Mouse (Mus musculus): Measurements from ENCODE around the gene Rgs7. TPM values are rescaled to one million over a fixed set of nuclear protein-coding genes. Genes with fewer than 3 reads are reported as not detected.

Gene Rgs7
- total RNA-seq, 2 experiments from 2014 or later: 6.9 to 9.2 TPM

- DNase-seq (ENCODE audit: low spot score in 2 of 2): no peak
These were observed 307.6 kb downstream of the Rgs7 start for GRCm38 (mm10) chr1:175184736-175185135.

GRCm38 (mm10) chr1:175178733-175179132 lies 313.6 kb downstream of the Rgs7 start:
- DNase-seq (ENCODE audit: low spot score in 2 of 2): no peak

- DNase-seq (ENCODE audit: low spot score in 2 of 2): no peak
These were observed 317.2 kb downstream of the Rgs7 start for GRCm38 (mm10) chr1:175174918-175175675.

GRCm38 (mm10) chr1:175155469-175155868 lies 336.8 kb downstream of the Rgs7 start:
- DNase-seq (ENCODE audit: low spot score in 2 of 2): no peak

- DNase-seq (ENCODE audit: low spot score in 2 of 2): no peak
These were observed 349.2 kb downstream of the Rgs7 start for GRCm38 (mm10) chr1:175143051-175143450.

GRCm38 (mm10) chr1:175128525-175128924 lies 363.8 kb downstream of the Rgs7 start:
- DNase-seq (ENCODE audit: low spot score in 2 of 2): no peak

- DNase-seq (ENCODE audit: low spot score in 2 of 2): no peak
These were observed 367.9 kb downstream of the Rgs7 start for GRCm38 (mm10) chr1:175124416-175124815.

GRCm38 (mm10) chr1:175118904-175119555 lies 373.3 kb downstream of the Rgs7 start:
- no peak for DNase-seq (ENCODE audit: low spot score in 2 of 2)

GRCm38 (mm10) chr1:175108270-175108860 lies 383.9 kb downstream of the Rgs7 start:
- DNase-seq (ENCODE audit: low spot score in 2 of 2): no peak

GRCm38 (mm10) chr1:175106315-175106714 lies 386.0 kb downstream of the Rgs7 start:
- DNase-seq (ENCODE audit: low spot score in 2 of 2): no peak

GRCm38 (mm10) chr1:175105426-175105825 lies 386.9 kb downstream of the Rgs7 start:
- no peak for DNase-seq (ENCODE audit: low spot score in 2 of 2)

GRCm38 (mm10) chr1:175097014-175097413 lies 395.3 kb downstream of the Rgs7 start:
- DNase-seq (ENCODE audit: low spot score in 2 of 2): no peak

GRCm38 (mm10) chr1:175082104-175082503 lies 410.2 kb downstream of the Rgs7 start:
- no peak for DNase-seq (ENCODE audit: low spot score in 2 of 2)

GRCm38 (mm10) chr1:175079819-175080608 lies 412.3 kb downstream of the Rgs7 start:
- DNase-seq (ENCODE audit: low spot score in 2 of 2): no peak

GRCm38 (mm10) chr1:175073500-175074232 lies 418.6 kb downstream of the Rgs7 start:
- no peak for DNase-seq (ENCODE audit: low spot score in 2 of 2)

GRCm38 (mm10) chr1:175069758-175070290 lies 422.5 kb downstream of the Rgs7 start:
- DNase-seq (ENCODE audit: low spot score in 2 of 2): no peak

GRCm38 (mm10) chr1:175049121-175049520 lies 443.2 kb downstream of the Rgs7 start:
- DNase-seq (ENCODE audit: low spot score in 2 of 2): no peak

- DNase-seq (ENCODE audit: low spot score in 2 of 2): no peak
These were observed 451.0 kb downstream of the Rgs7 start for GRCm38 (mm10) chr1:175041167-175041817.

GRCm38 (mm10) chr1:175040038-175040437 lies 452.3 kb downstream of the Rgs7 start:
- DNase-seq (ENCODE audit: low spot score in 2 of 2): no peak

GRCm38 (mm10) chr1:175039567-175039966 lies 452.7 kb downstream of the Rgs7 start:
- DNase-seq (ENCODE audit: low spot score in 2 of 2): no peak
